Mouse (Mus musculus): ENCODE measurements at regions not wholly inside any gene's neighbourhood (a gene's known extent, or its start where the extent isn't known, plus 50 kb on each side); places are given as distances from the start of the nearest gene placed in this dataset.
"Not testable (repeated sequence)": the region's sequence is repeated elsewhere in the genome, so short reads cannot be mapped to it uniquely, and the experiment has no call there.

- Histone ChIP-seq H3K27ac (ENCODE audit: insufficient read depth, low read depth, low read length) (peak overlapping the region; percentile 99), H3K4me1 (ENCODE audit: control insufficient read depth, insufficient read depth, low read length) (peaks cover 83% of the 10 kb centered on the region), H3K4me3 (ENCODE audit: insufficient read depth, low read length) (no peak overlapping the region)
- TF ChIP-seq POLR2A (IDR thresholded peaks at IDR 0.05; ENCODE audit: borderline replicate concordance, low read depth, low read length) = no peak
- no peak for TF ChIP-seq CTCF (IDR thresholded peaks at IDR 0.05; ENCODE audit: low read depth, low read length)
These were observed 76.7 kb downstream of the Tomm20 start for GRCm38 (mm10) chr8:126868831-126869463.

GRCm38 (mm10) chr8:126867121-126867988 is 78.3 kb downstream of the Tomm20 start:
- TF ChIP-seq CTCF (IDR thresholded peaks at IDR 0.05; ENCODE audit: low read depth, low read length) (no peak; the same call in 1 of the 2 replicates), POLR2A (IDR thresholded peaks at IDR 0.05; ENCODE audit: borderline replicate concordance, low read depth, low read length) (no peak)
- H3K27ac ChIP-seq (ENCODE audit: insufficient read depth, low read depth, low read length) = peak overlapping the region; percentile 99
- H3K4me1 ChIP-seq (ENCODE audit: control insufficient read depth, insufficient read depth, low read length) = peaks cover 82% of the 10 kb centered on the region
- H3K4me3 ChIP-seq (ENCODE audit: insufficient read depth, low read length) = no peak overlapping the region

- Histone ChIP-seq H3K27ac (ENCODE audit: insufficient read depth, low read depth, low read length) (peak overlapping the region; percentile 75), H3K4me1 (ENCODE audit: control insufficient read depth, insufficient read depth, low read length) (peaks cover 64% of the 10 kb centered on the region), H3K4me3 (ENCODE audit: insufficient read depth, low read length) (no peak overlapping the region)
- no peak for TF ChIP-seq POLR2A (IDR thresholded peaks at IDR 0.05; ENCODE audit: borderline replicate concordance, low read depth, low read length)
- no peak for TF ChIP-seq CTCF (IDR thresholded peaks at IDR 0.05; ENCODE audit: low read depth, low read length)
These were observed 81.2 kb downstream of the Tomm20 start for GRCm38 (mm10) chr8:126864314-126864948.

DNA sequence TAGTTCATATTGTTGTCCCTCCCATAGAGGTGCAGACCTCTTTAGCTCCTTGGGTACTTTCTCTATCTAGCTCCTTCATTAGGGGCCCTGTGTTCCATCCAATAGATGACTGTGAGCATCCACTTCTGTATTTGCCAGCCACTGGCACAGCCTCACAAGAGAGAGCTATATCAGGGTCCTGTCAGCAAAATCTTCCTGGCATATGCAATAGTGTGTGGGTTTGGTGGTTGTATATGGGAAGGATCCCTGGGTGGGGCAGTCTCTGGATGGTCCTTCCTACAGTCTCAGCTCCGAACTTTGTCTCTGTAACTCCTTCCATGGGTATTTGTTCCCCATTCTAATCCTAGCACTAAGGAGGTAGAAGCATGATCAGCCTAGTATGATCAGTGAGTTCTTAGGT is 82.0 kb downstream of the Tomm20 start:
- Histone ChIP-seq H3K27ac (ENCODE audit: insufficient read depth, low read depth, low read length) (peak overlapping the region; percentile 75), H3K4me1 (ENCODE audit: control insufficient read depth, insufficient read depth, low read length) (peaks cover 60% of the 10 kb centered on the region)

DNA sequence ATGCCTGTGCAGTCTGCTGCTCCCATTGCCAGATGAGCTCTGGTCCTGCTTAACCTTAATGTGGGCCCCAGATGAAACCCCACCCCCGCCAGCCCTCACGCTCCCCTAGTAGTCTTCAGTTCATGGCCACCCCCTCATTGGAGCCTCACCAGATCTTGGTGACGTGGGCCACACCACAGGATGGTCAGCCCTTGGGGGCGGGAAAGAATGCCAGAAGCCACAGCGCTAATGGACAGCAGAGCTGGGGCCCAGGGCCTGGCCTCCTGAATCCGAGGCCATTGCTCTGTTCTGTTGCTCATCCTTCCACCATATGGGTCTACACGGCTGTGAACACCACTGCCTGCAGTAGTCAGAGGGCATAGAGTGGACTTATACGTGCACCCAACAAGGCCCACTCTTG is 83.9 kb downstream of the Tomm20 start:
- no peak overlapping the region for H3K27ac ChIP-seq (ENCODE audit: insufficient read depth, low read depth, low read length)
- H3K4me3 ChIP-seq (ENCODE audit: insufficient read depth, low read length) = no peak overlapping the region
- peaks cover 54% of the 10 kb centered on the region for H3K4me1 ChIP-seq (ENCODE audit: control insufficient read depth, insufficient read depth, low read length)
- no peak for TF ChIP-seq POLR2A (IDR thresholded peaks at IDR 0.05; ENCODE audit: borderline replicate concordance, low read depth, low read length)
- no peak for TF ChIP-seq CTCF (IDR thresholded peaks at IDR 0.05; ENCODE audit: low read depth, low read length)

More for the DNA sequence above, 82.0 kb downstream of the Tomm20 start:
- not testable (repeated sequence) for H3K4me3 ChIP-seq (ENCODE audit: insufficient read depth, low read length)

DNA sequence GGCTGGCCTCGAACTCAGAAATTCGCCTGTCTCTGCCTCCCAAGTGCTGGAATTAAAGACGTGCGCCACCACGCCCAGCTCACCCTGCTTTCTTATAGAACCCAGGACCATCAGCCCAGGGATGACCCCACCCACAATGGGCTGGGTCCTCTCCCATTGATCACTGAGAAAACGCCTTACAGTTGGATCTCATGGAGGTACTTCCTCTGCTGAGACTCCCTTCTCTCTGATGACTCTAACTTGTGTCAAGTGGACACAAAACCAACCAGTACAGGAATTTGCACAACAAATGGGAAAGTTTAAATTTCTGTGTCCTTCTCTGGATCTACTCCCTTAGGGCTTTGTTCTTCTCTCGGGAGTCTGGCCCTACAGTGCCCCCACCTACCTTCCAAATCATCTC is 85.0 kb downstream of the Tomm20 start:
- TF ChIP-seq CTCF (IDR thresholded peaks at IDR 0.05; ENCODE audit: low read depth, low read length) (no peak), POLR2A (IDR thresholded peaks at IDR 0.05; ENCODE audit: borderline replicate concordance, low read depth, low read length) (no peak)
- Histone ChIP-seq H3K4me3 (ENCODE audit: insufficient read depth, low read length) (no peak overlapping the region), H3K27ac (ENCODE audit: insufficient read depth, low read depth, low read length) (no peak overlapping the region), H3K4me1 (ENCODE audit: control insufficient read depth, insufficient read depth, low read length) (peaks cover 44% of the 10 kb centered on the region)

DNA sequence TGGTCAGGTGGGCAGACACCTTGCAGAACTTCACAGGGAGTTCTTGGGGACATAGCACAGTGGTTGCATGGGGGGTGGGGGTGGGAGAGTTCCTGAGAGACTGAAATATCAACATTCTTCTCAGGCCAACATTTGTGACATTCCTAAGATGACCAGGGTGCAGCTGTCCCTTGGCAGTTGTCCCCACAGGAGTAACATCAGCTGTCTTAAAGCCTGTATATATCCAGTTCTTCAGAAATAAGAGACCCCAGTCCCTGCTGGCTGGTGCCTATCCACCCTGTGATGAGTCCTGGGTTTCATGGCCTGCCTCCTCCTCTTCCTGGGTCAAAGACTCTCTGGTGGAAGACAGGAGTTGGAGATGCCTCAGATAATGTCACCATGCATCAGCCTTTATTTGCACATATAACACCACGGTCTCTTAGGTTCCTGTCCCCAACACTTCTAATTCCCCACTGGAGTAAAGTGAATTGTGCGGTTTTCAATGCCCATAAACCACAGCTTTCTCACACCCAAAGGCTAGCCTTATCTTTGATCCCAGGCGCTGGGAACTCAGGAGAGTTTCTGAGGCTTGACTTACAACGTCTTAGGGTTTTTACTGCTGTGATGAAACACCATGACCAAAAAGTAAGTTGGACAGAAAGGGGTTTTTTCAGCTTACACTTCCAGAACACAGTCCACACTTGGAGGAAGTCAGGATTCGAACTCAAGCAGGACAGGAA is 85.8 kb downstream of the Tomm20 start:
- Histone ChIP-seq H3K4me3 (ENCODE audit: insufficient read depth, low read length) (no peak overlapping the region), H3K27ac (ENCODE audit: insufficient read depth, low read depth, low read length) (no peak overlapping the region), H3K4me1 (ENCODE audit: control insufficient read depth, insufficient read depth, low read length) (peaks cover 40% of the 10 kb centered on the region)
- TF ChIP-seq CTCF (IDR thresholded peaks at IDR 0.05; ENCODE audit: low read depth, low read length) = no peak
- TF ChIP-seq POLR2A (IDR thresholded peaks at IDR 0.05; ENCODE audit: borderline replicate concordance, low read depth, low read length) = no peak

GRCm38 (mm10) chr8:126857307-126858203 is 88.1 kb downstream of the Tomm20 start:
- H3K4me3 ChIP-seq (ENCODE audit: insufficient read depth, low read length) = no peak overlapping the region
- no peak overlapping the region for H3K27ac ChIP-seq (ENCODE audit: insufficient read depth, low read depth, low read length)
- no peak for TF ChIP-seq CTCF (IDR thresholded peaks at IDR 0.05; ENCODE audit: low read depth, low read length)
- TF ChIP-seq POLR2A (IDR thresholded peaks at IDR 0.05; ENCODE audit: borderline replicate concordance, low read depth, low read length) = no peak
- H3K4me1 ChIP-seq (ENCODE audit: control insufficient read depth, insufficient read depth, low read length) = peaks cover 36% of the 10 kb centered on the region

GRCm38 (mm10) chr8:126855914-126856313 is 89.7 kb downstream of the Tomm20 start:
- Histone ChIP-seq H3K27ac (ENCODE audit: insufficient read depth, low read depth, low read length) (no peak overlapping the region), H3K4me3 (ENCODE audit: insufficient read depth, low read length) (no peak overlapping the region), H3K4me1 (ENCODE audit: control insufficient read depth, insufficient read depth, low read length) (peaks cover 47% of the 10 kb centered on the region)
- TF ChIP-seq CTCF (IDR thresholded peaks at IDR 0.05; ENCODE audit: low read depth, low read length) = no peak
- no peak for TF ChIP-seq POLR2A (IDR thresholded peaks at IDR 0.05; ENCODE audit: borderline replicate concordance, low read depth, low read length)

All from bone marrow macrophage, adult 2 months (primary cell).